Mouse (Mus musculus): ENCODE results near the gene 1700113H08Rik. TPM values are rescaled to one million over a fixed set of nuclear protein-coding genes. Genes with fewer than 3 reads are reported as not detected.

1700113H08Rik gene
- polyA plus RNA-seq, 1 experiment from 2014 or later: 0.65 TPM

DNA sequence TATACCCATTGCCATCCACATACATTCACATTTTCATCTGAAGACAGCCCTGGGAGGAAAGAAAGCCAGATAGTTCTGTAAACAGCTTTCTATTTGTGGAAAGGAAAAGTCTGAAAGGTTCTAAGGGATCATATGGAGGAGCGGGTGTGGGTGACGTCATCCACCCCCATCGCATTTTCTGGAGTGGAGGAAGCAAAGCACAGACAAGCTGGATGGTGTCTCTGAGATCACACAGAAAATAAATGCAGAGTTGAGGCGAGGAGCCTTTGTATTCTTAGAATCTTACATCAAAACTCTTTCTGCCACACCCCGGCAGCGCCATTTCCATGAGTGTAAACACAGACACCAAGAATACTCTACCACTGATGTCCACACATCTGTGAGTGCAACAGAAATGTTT, 26.4 kb downstream of the 1700113H08Rik start:
- no peaks in the 10 kb centered on the region for H3K36me3 ChIP-seq (replicated peaks; ENCODE audit: control insufficient read depth, insufficient read depth, low read depth, low read length)
- no peaks in the 10 kb centered on the region for H3K4me1 ChIP-seq (ENCODE audit: control insufficient read depth, insufficient read depth, low read length)
- H3K27ac ChIP-seq (replicated peaks; ENCODE audit: low read depth, low read length): no peak overlapping the region
- 85% methylated on average over 6 of the region's 6 CpGs for WGBS
- ATAC-seq (replicated peaks; ENCODE audit: insufficient number of reproducible peaks, low FRiP score, low TSS enrichment, low read depth) (no peak), DNase-seq (ENCODE audit: low spot score) (no peak)
- H3K4me2 ChIP-seq (ENCODE audit: low read depth, low read length): no peak overlapping the region
- H3K9ac ChIP-seq (replicated peaks; ENCODE audit: low read length): no peak overlapping the region
- no peaks in the 10 kb centered on the region for H3K9me3 ChIP-seq (replicated peaks; ENCODE audit: control insufficient read depth, low read length)
- no peak overlapping the region for H3K4me3 ChIP-seq (ENCODE audit: low read depth, low read length)
- no peaks in the 10 kb centered on the region for H3K27me3 ChIP-seq (ENCODE audit: control insufficient read depth, insufficient read depth, low read length)

DNA sequence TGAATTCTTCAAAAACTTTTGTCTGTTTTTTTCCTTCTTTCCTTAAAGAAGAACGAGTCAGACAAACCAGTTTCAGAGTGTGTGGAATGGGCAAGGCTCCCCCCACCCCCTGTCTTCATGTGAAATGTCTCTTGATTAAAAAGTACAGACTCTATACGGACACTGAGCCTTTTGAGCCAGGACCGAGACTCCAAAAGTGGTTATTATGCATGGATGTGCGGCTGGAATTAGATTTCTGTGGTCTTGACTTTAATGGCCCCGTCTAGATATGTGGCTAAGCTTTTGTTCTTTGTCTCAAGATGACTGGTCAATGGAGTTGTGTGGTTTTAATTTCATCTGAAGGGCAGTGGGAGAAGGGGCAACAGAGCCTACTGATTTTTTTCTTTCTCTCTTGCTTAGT, 29.8 kb downstream of the 1700113H08Rik start:
- Histone ChIP-seq H3K27ac (replicated peaks; ENCODE audit: low read depth, low read length) (no peak overlapping the region), H3K36me3 (replicated peaks; ENCODE audit: control insufficient read depth, insufficient read depth, low read depth, low read length) (no peaks in the 10 kb centered on the region), H3K4me3 (ENCODE audit: low read depth, low read length) (no peak overlapping the region), H3K9ac (replicated peaks; ENCODE audit: low read length) (no peak overlapping the region), H3K9me3 (replicated peaks; ENCODE audit: control insufficient read depth, low read length) (no peaks in the 10 kb centered on the region), H3K4me2 (ENCODE audit: low read depth, low read length) (no peak overlapping the region), H3K27me3 (ENCODE audit: control insufficient read depth, insufficient read depth, low read length) (no peaks in the 10 kb centered on the region), H3K4me1 (ENCODE audit: control insufficient read depth, insufficient read depth, low read length) (no peaks in the 10 kb centered on the region)
- DNase-seq (ENCODE audit: low spot score) (no peak), ATAC-seq (replicated peaks; ENCODE audit: insufficient number of reproducible peaks, low FRiP score, low TSS enrichment, low read depth) (no peak)
- 61% methylated on average over 5 of the region's 5 CpGs for WGBS

GRCm38 (mm10) chr10:87094249-87094648, 36.4 kb downstream of the 1700113H08Rik start:
- Histone ChIP-seq H3K9ac (replicated peaks; ENCODE audit: low read length) (no peak overlapping the region), H3K4me2 (ENCODE audit: low read depth, low read length) (no peak overlapping the region), H3K36me3 (replicated peaks; ENCODE audit: control insufficient read depth, insufficient read depth, low read depth, low read length) (no peaks in the 10 kb centered on the region), H3K4me3 (ENCODE audit: low read depth, low read length) (no peak overlapping the region), H3K27me3 (ENCODE audit: control insufficient read depth, insufficient read depth, low read length) (no peaks in the 10 kb centered on the region), H3K9me3 (replicated peaks; ENCODE audit: control insufficient read depth, low read length) (no peaks in the 10 kb centered on the region), H3K4me1 (ENCODE audit: control insufficient read depth, insufficient read depth, low read length) (no peaks in the 10 kb centered on the region), H3K27ac (replicated peaks; ENCODE audit: low read depth, low read length) (no peak overlapping the region)
- ATAC-seq (replicated peaks; ENCODE audit: insufficient number of reproducible peaks, low FRiP score, low TSS enrichment, low read depth) (peak; percentile 56; the same call in 1 of the 2 replicates), DNase-seq (ENCODE audit: low spot score) (peak; percentile 60)

DNA sequence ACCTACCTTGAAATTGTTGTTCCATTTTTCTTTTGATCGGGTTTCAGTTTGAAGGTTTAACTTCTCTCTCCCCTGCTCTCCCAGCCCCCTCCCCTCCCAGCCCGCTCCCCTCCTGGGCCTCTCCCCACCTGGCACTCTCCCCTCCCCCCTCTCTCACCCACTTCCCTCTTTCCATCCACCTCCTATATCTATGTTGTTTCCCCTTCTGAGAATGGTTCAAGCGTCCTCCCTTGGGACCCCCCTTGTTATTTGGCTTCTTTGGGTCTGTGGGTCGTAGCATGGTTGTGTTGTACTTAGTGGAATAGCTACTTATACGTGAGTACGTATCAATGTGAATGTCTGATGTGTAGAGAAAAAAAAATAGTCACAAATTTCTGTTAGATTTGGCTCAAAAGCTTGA, 40.9 kb downstream of the 1700113H08Rik start:
- Histone ChIP-seq H3K9me3 (replicated peaks; ENCODE audit: control insufficient read depth, low read length) (no peaks in the 10 kb centered on the region), H3K27ac (replicated peaks; ENCODE audit: low read depth, low read length) (no peak overlapping the region), H3K4me1 (ENCODE audit: control insufficient read depth, insufficient read depth, low read length) (no peaks in the 10 kb centered on the region), H3K36me3 (replicated peaks; ENCODE audit: control insufficient read depth, insufficient read depth, low read depth, low read length) (no peaks in the 10 kb centered on the region), H3K4me2 (ENCODE audit: low read depth, low read length) (no peak overlapping the region), H3K4me3 (ENCODE audit: low read depth, low read length) (no peak overlapping the region), H3K27me3 (ENCODE audit: control insufficient read depth, insufficient read depth, low read length) (no peaks in the 10 kb centered on the region), H3K9ac (replicated peaks; ENCODE audit: low read length) (no peak overlapping the region)
- ATAC-seq (replicated peaks; ENCODE audit: insufficient number of reproducible peaks, low FRiP score, low TSS enrichment, low read depth): no peak
- DNase-seq (ENCODE audit: low spot score): no peak
- 53% methylated on average over 6 of the region's 6 CpGs for WGBS

- H3K27me3 ChIP-seq (ENCODE audit: control insufficient read depth, insufficient read depth, low read length): no peaks in the 10 kb centered on the region
- no peaks in the 10 kb centered on the region for H3K9me3 ChIP-seq (replicated peaks; ENCODE audit: control insufficient read depth, low read length)
- ATAC-seq (replicated peaks; ENCODE audit: insufficient number of reproducible peaks, low FRiP score, low TSS enrichment, low read depth) (no peak), DNase-seq (ENCODE audit: low spot score) (no peak)
- H3K9ac ChIP-seq (replicated peaks; ENCODE audit: low read length): no peak overlapping the region
- no peak overlapping the region for H3K27ac ChIP-seq (replicated peaks; ENCODE audit: low read depth, low read length)
- 62% methylated on average over 4 of the region's 4 CpGs for WGBS
- no peak overlapping the region for H3K4me3 ChIP-seq (ENCODE audit: low read depth, low read length)
- H3K4me1 ChIP-seq (ENCODE audit: control insufficient read depth, insufficient read depth, low read length): no peaks in the 10 kb centered on the region
- H3K36me3 ChIP-seq (replicated peaks; ENCODE audit: control insufficient read depth, insufficient read depth, low read depth, low read length): no peaks in the 10 kb centered on the region
- H3K4me2 ChIP-seq (ENCODE audit: low read depth, low read length): no peak overlapping the region
These were observed 42.8 kb downstream of the 1700113H08Rik start for GRCm38 (mm10) chr10:87100668-87101067.

GRCm38 (mm10) chr10:87101265-87101950, 43.6 kb downstream of the 1700113H08Rik start:
- H3K27me3 ChIP-seq (ENCODE audit: control insufficient read depth, insufficient read depth, low read length): no peaks in the 10 kb centered on the region
- H3K4me2 ChIP-seq (ENCODE audit: low read depth, low read length): no peak overlapping the region
- no peaks in the 10 kb centered on the region for H3K36me3 ChIP-seq (replicated peaks; ENCODE audit: control insufficient read depth, insufficient read depth, low read depth, low read length)
- H3K4me3 ChIP-seq (ENCODE audit: low read depth, low read length): no peak overlapping the region
- H3K9me3 ChIP-seq (replicated peaks; ENCODE audit: control insufficient read depth, low read length): no peaks in the 10 kb centered on the region
- peak; percentile 90 for ATAC-seq (replicated peaks; ENCODE audit: insufficient number of reproducible peaks, low FRiP score, low TSS enrichment, low read depth)
- peak; percentile 82 for DNase-seq (ENCODE audit: low spot score)
- no peak overlapping the region for H3K27ac ChIP-seq (replicated peaks; ENCODE audit: low read depth, low read length)
- no peak overlapping the region for H3K9ac ChIP-seq (replicated peaks; ENCODE audit: low read length)
- 9% methylated on average over 9 of the region's 9 CpGs for WGBS
- H3K4me1 ChIP-seq (ENCODE audit: control insufficient read depth, insufficient read depth, low read length): no peaks in the 10 kb centered on the region

GRCm38 (mm10) chr10:87101951-87102320, 44.1 kb downstream of the 1700113H08Rik start:
- ATAC-seq (replicated peaks; ENCODE audit: insufficient number of reproducible peaks, low FRiP score, low TSS enrichment, low read depth) (no peak), DNase-seq (ENCODE audit: low spot score) (no peak)
- Histone ChIP-seq H3K36me3 (replicated peaks; ENCODE audit: control insufficient read depth, insufficient read depth, low read depth, low read length) (no peaks in the 10 kb centered on the region), H3K4me3 (ENCODE audit: low read depth, low read length) (no peak overlapping the region), H3K9ac (replicated peaks; ENCODE audit: low read length) (no peak overlapping the region), H3K27me3 (ENCODE audit: control insufficient read depth, insufficient read depth, low read length) (no peaks in the 10 kb centered on the region), H3K4me2 (ENCODE audit: low read depth, low read length) (no peak overlapping the region), H3K27ac (replicated peaks; ENCODE audit: low read depth, low read length) (no peak overlapping the region), H3K4me1 (ENCODE audit: control insufficient read depth, insufficient read depth, low read length) (no peaks in the 10 kb centered on the region), H3K9me3 (replicated peaks; ENCODE audit: control insufficient read depth, low read length) (no peaks in the 10 kb centered on the region)
- WGBS: 10% methylated on average over 3 of the region's 3 CpGs

DNA sequence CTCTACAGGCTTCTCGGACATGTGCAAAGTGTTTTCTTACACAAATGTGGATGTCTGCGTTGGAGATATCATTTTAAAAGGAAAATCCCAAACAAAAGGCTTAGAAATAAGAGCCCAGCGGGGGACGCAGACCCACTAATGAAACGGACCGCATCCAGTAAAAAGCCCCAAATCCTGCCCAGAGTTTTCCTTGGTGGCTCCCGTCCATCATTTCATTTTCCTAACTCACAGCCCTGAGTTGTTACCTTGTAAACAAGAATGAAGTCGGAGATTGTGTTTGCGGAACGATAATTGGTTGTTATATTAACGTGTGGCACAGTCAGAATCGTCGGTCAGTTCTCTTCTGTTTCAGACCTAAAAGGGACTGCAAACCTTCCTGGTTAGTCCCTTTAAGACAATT, 44.6 kb downstream of the 1700113H08Rik start:
- Histone ChIP-seq H3K4me1 (ENCODE audit: control insufficient read depth, insufficient read depth, low read length) (no peaks in the 10 kb centered on the region), H3K36me3 (replicated peaks; ENCODE audit: control insufficient read depth, insufficient read depth, low read depth, low read length) (no peaks in the 10 kb centered on the region), H3K27me3 (ENCODE audit: control insufficient read depth, insufficient read depth, low read length) (no peaks in the 10 kb centered on the region), H3K9me3 (replicated peaks; ENCODE audit: control insufficient read depth, low read length) (no peaks in the 10 kb centered on the region), H3K9ac (replicated peaks; ENCODE audit: low read length) (no peak overlapping the region), H3K4me2 (ENCODE audit: low read depth, low read length) (no peak overlapping the region), H3K4me3 (ENCODE audit: low read depth, low read length) (no peak overlapping the region), H3K27ac (replicated peaks; ENCODE audit: low read depth, low read length) (no peak overlapping the region)
- DNase-seq (ENCODE audit: low spot score) (peak; percentile 30), ATAC-seq (replicated peaks; ENCODE audit: insufficient number of reproducible peaks, low FRiP score, low TSS enrichment, low read depth) (no peak)
- 37% methylated on average over 13 of the region's 13 CpGs for WGBS
